Mouse (Mus musculus) ES-E14 (cell line): Measurements from ENCODE around the gene Bend5.

ENCODE experiments used
- CHD2 ChIP-seq: IDR thresholded peaks from 2 replicates; pipeline ENCODE4 v1.6.1; 2014; ENCODE audit warnings: mild to moderate bottlenecking, low read depth, low read length, inconsistent platforms
- HCFC1 ChIP-seq: IDR thresholded peaks from 2 replicates; pipeline ENCODE4 v1.6.1; 2012; ENCODE audit warnings: low read length, inconsistent platforms, borderline replicate concordance; ENCODE audit not compliant: insufficient read depth
- MAFK ChIP-seq: IDR thresholded peaks from 2 replicates; pipeline ENCODE4 v1.6.1; 2014; ENCODE audit warnings: mild to moderate bottlenecking, low read depth, low read length, inconsistent platforms; ENCODE audit not compliant: insufficient read depth
- ZC3H11A ChIP-seq: IDR thresholded peaks from 2 replicates; pipeline ENCODE4 v1.6.1; 2012; ENCODE audit warnings: low read depth, mild to moderate bottlenecking, inconsistent platforms, low read length, borderline replicate concordance
- ZNF384 ChIP-seq: IDR thresholded peaks from 2 replicates; pipeline ENCODE4 v1.6.1; 2012; ENCODE audit warnings: low read depth, low read length, inconsistent platforms

GRCm38 (mm10) chr4:111469847-111470246, 55.0 kb downstream of the Bend5 start:
- TF ChIP-seq ZC3H11A (no peak), HCFC1 (no peak), MAFK (peak; percentile 20; the same call in 1 of the 2 replicates), CHD2 (no peak), ZNF384 (no peak)
